Mouse (Mus musculus) myocyte (in vitro differentiated cells): ENCODE data around the gene Arhgef19.

Experiments used
- E2F4 ChIP-seq: IDR thresholded peaks from one replicate; pipeline ENCODE4 v1.6.1; 2011; ENCODE audit warnings: mild to moderate bottlenecking, control low read depth, moderate library complexity; ENCODE audit not compliant: insufficient read depth
- MAX ChIP-seq: IDR thresholded peaks from one replicate; pipeline ENCODE4 v1.6.1; 2011; ENCODE audit warnings: low read depth, mild to moderate bottlenecking, control low read depth
- MYOD1 ChIP-seq, 3 experiments: IDR thresholded peaks; one replicate each; pipeline ENCODE4 v1.6.1; 2011; ENCODE audit warnings: control low read depth in 2 of 3, low read depth in 2 of 3, mild to moderate bottlenecking in 2 of 3, moderate library complexity in 1 of 3; ENCODE audit not compliant: insufficient read length in 2 of 3, control insufficient read depth in 1 of 3
- POLR2A ChIP-seq: IDR thresholded peaks from one replicate; pipeline ENCODE4 v1.6.1; 2011; ENCODE audit warnings: low read depth, mild to moderate bottlenecking, control low read depth, moderate library complexity; ENCODE audit not compliant: insufficient read length
- POLR2AphosphoS2 ChIP-seq: IDR thresholded peaks from one replicate; pipeline ENCODE4 v1.6.1; 2011; ENCODE audit warnings: low read depth, control low read depth; ENCODE audit not compliant: insufficient read length
- SRF ChIP-seq: IDR thresholded peaks from one replicate; pipeline ENCODE4 v1.6.1; 2011; ENCODE audit warnings: low read depth; ENCODE audit not compliant: control insufficient read depth, insufficient read length
- TCF3 ChIP-seq: IDR thresholded peaks from one replicate; pipeline ENCODE4 v1.6.1; 2011; ENCODE audit warnings: low read depth, control low read depth; ENCODE audit not compliant: insufficient read length

GRCm38 (mm10) chr4:141238492-141239387, 559 bp upstream of the Arhgef19 start:
- TF ChIP-seq SRF = no peak
- TF ChIP-seq MYOD1 (IDR thresholded peaks at IDR 0.05; ENCODE audit: control insufficient read depth in 1 of 3, insufficient read length in 2 of 3, low read depth in 2 of 3) = peak in 1 of 3 experiments; percentile 2
- no peak for TF ChIP-seq POLR2AphosphoS2
- TF ChIP-seq POLR2A = no peak
- TF ChIP-seq MAX = no peak
- TF ChIP-seq TCF3 = no peak
- TF ChIP-seq E2F4 = no peak
